Mouse (Mus musculus) cerebellum, adult 2 months (tissue): Measurements from ENCODE around the gene Galm.

Experiments
- CTCF ChIP-seq: fragments of 200-500 bp; IDR thresholded peaks from 2 replicates; pipeline ENCODE4 v1.5.1; 2011; ENCODE audit warnings: low read depth, mild to moderate bottlenecking, control low read depth, low read length, moderate library complexity, borderline replicate concordance; ENCODE audit not compliant: insufficient read depth
- POLR2A ChIP-seq: fragments of 200-500 bp; IDR thresholded peaks from 2 replicates; pipeline ENCODE4 v1.6.1; 2011; ENCODE audit warnings: low read length, control low read depth, borderline replicate concordance; ENCODE audit not compliant: insufficient read depth

DNA sequence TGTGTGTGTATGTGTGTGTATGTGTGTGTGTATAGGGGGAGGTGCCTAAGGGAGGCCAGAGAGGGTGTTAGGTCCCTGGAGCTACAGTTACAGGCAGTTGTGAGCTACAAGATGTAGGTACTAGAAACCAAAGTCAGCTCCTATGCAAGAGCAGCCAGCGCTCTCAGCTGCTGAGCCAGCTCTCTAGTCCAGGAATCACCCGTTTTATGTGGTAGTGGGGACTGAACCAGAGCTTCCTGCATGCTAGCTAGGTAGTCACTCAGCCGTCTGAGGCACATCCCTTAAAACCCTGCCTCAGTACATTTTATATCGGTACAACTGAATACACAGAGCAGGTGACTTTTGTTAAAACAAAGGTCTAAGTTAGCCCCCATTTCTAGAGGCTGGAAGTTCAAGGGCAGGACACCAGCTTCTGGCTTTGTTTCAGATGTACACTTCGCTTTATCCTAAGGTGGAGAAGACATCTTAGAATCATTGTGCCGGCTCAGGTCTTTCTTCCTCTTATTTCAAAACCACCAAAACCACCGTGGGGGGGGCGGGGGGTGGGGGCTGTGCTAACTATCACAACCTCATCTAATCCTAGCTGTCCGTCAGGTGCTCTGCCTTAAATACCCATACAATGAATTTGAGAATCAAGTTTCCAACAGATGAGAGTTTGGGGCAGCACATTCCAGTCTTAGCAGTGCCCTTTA is 12.6 kb downstream of the Galm start:
- TF ChIP-seq CTCF, result no peak
- TF ChIP-seq POLR2A, result no peak
